Mouse (Mus musculus) C2C12 (cell line): ENCODE data around the gene Fam129b. TPM values are rescaled to one million over a fixed set of nuclear protein-coding genes. Genes with fewer than 3 reads are reported as not detected.
A peak's percentile ranks its signal among the peaks of the same experiment; 100 is the strongest.

Experiments used
- H3K27me3 ChIP-seq: one replicate; pipeline ENCODE4 v1.6.1; 2011; ENCODE audit not compliant: control insufficient read depth, insufficient read depth, insufficient read length
- H3K36me3 ChIP-seq: one replicate; pipeline ENCODE4 v1.6.1; 2011; ENCODE audit not compliant: control insufficient read depth, insufficient read depth
- H3K4me3 ChIP-seq: one replicate; pipeline ENCODE4 v1.5.1; 2011; ENCODE audit warnings: mild to moderate bottlenecking, control low read depth; ENCODE audit not compliant: poor library complexity, insufficient read depth, severe bottlenecking
- H3K79me2 ChIP-seq: one replicate; pipeline ENCODE4 v1.6.1; 2011; ENCODE audit not compliant: control insufficient read depth, insufficient read depth
- H3K79me3 ChIP-seq: one replicate; pipeline ENCODE4 v1.6.1; 2011; ENCODE audit warnings: low read depth, control low read depth
- H3ac ChIP-seq: one replicate; pipeline ENCODE3; 2011; ENCODE audit warnings: low read depth; ENCODE audit not compliant: control insufficient read depth, insufficient read length
- CEBPB ChIP-seq: IDR thresholded peaks from one replicate; pipeline ENCODE4 v1.6.1; 2011; ENCODE audit warnings: low read depth, mild to moderate bottlenecking, control low read depth, moderate library complexity
- CTCF ChIP-seq: IDR thresholded peaks from one replicate; pipeline ENCODE4 v1.5.1; 2011; ENCODE audit not compliant: control insufficient read depth, insufficient read depth, insufficient read length
- FOSL1 ChIP-seq: IDR thresholded peaks from one replicate; pipeline ENCODE4 v1.8.0; 2011; ENCODE audit warnings: mild to moderate bottlenecking, low read length; ENCODE audit not compliant: poor library complexity, insufficient read depth, severe bottlenecking
- MAX ChIP-seq: IDR thresholded peaks from one replicate; pipeline ENCODE4 v1.6.1; 2011; ENCODE audit warnings: mild to moderate bottlenecking, control low read depth
- MYOD1 ChIP-seq: IDR thresholded peaks from one replicate; pipeline ENCODE4 v1.6.1; 2011; ENCODE audit warnings: low read depth; ENCODE audit not compliant: control insufficient read depth, insufficient read length
- MYOG ChIP-seq: IDR thresholded peaks from one replicate; pipeline ENCODE4 v1.6.1; 2011; ENCODE audit not compliant: control insufficient read depth, insufficient read length; ENCODE audit errors: extremely low read depth
- USF1 ChIP-seq: IDR thresholded peaks from one replicate; pipeline ENCODE4 v1.6.1; 2011; ENCODE audit warnings: low read depth, mild to moderate bottlenecking, control low read depth, moderate library complexity
- polyA plus RNA-seq: library from polyadenylated mRNA; unstranded; fragments of >200 nt; fragmentation: generic; extraction: Trizol; gene quantifications from one replicate; pipeline ENCODE4 v1.2.1, GENCODE M21; 2012; ENCODE audit warnings: missing spikeins

Fam129b gene
- polyA plus RNA-seq, 1 experiment: 294 TPM

GRCm38 (mm10) chr2:32957344-32957743 lies 81.4 kb downstream of the Fam129b start:
- H3K4me3 ChIP-seq: no peak overlapping the region
- H3K27me3 ChIP-seq: no peaks in the 10 kb centered on the region
- no peak for TF ChIP-seq MAX
- TF ChIP-seq FOSL1: no peak
- H3K36me3 ChIP-seq: peaks cover 27% of the 10 kb centered on the region
- H3ac ChIP-seq: no peak overlapping the region
- H3K79me2 ChIP-seq: peaks cover 23% of the 10 kb centered on the region
- H3K79me3 ChIP-seq: peaks cover 13% of the 10 kb centered on the region

- Histone ChIP-seq H3K79me2 (peaks cover 50% of the 10 kb centered on the region), H3K79me3 (peaks cover 34% of the 10 kb centered on the region), H3K27me3 (no peaks in the 10 kb centered on the region), H3K4me3 (peak overlapping the region; percentile 92), H3K36me3 (peaks cover 48% of the 10 kb centered on the region), H3ac (no peak overlapping the region)
- TF ChIP-seq MAX (no peak), FOSL1 (no peak), CTCF (no peak), USF1 (no peak), MYOD1 (no peak), MYOG (no peak), CEBPB (no peak)
These were observed 84.4 kb downstream of the Fam129b start for GRCm38 (mm10) chr2:32960273-32960672.

- Histone ChIP-seq H3K79me2 (peaks cover 50% of the 10 kb centered on the region), H3K27me3 (no peaks in the 10 kb centered on the region), H3K4me3 (peak within 1 kb of the TSS; percentile 92), H3K79me3 (peaks cover 34% of the 10 kb centered on the region), H3ac (peak within 1 kb of the TSS; percentile 93), H3K36me3 (peaks cover 48% of the 10 kb centered on the region)
- TF ChIP-seq USF1 (no peak), MYOD1 (no peak), MYOG (no peak), MAX (no peak), CTCF (no peak), CEBPB (no peak), FOSL1 (no peak)
These were observed 85.5 kb downstream of the Fam129b start, which contains the start of the genes Rpl12 and Lrsam1 for GRCm38 (mm10) chr2:32961192-32961995. TSS of gene Rpl12 (plus strand) at chr2:32961559. TSS of gene Lrsam1 (minus strand) at chr2:32961614.

- peaks cover 34% of the 10 kb centered on the region for H3K79me3 ChIP-seq
- peaks cover 50% of the 10 kb centered on the region for H3K79me2 ChIP-seq
- H3ac ChIP-seq: peak overlapping the region; percentile 93
- peak overlapping the region; percentile 92 for H3K4me3 ChIP-seq
- TF ChIP-seq CEBPB: no peak
- no peak for TF ChIP-seq MYOD1
- peak; percentile 12 for TF ChIP-seq MAX
- TF ChIP-seq MYOG: no peak
- no peak for TF ChIP-seq FOSL1
- H3K27me3 ChIP-seq: no peaks in the 10 kb centered on the region
- peaks cover 47% of the 10 kb centered on the region for H3K36me3 ChIP-seq
These were observed 86.4 kb downstream of the Fam129b start for GRCm38 (mm10) chr2:32962062-32962874.

GRCm38 (mm10) chr2:32962875-32963220 lies 86.9 kb downstream of the Fam129b start:
- H3K4me3 ChIP-seq: peak overlapping the region; percentile 92
- TF ChIP-seq USF1 (no peak), FOSL1 (no peak), MYOD1 (no peak), MYOG (no peak), CEBPB (no peak), CTCF (no peak)
- H3ac ChIP-seq: peak overlapping the region; percentile 93
- H3K79me3 ChIP-seq: peaks cover 34% of the 10 kb centered on the region
- peaks cover 55% of the 10 kb centered on the region for H3K79me2 ChIP-seq
- no peaks in the 10 kb centered on the region for H3K27me3 ChIP-seq
- peaks cover 41% of the 10 kb centered on the region for H3K36me3 ChIP-seq

- peaks cover 58% of the 10 kb centered on the region for H3K79me2 ChIP-seq
- H3K36me3 ChIP-seq: peaks cover 35% of the 10 kb centered on the region
- H3K79me3 ChIP-seq: peaks cover 34% of the 10 kb centered on the region
- H3ac ChIP-seq: peak overlapping the region; percentile 93
- H3K4me3 ChIP-seq: peak overlapping the region; percentile 92
- H3K27me3 ChIP-seq: no peaks in the 10 kb centered on the region
- TF ChIP-seq FOSL1: no peak
- TF ChIP-seq MAX: no peak
- TF ChIP-seq CEBPB: no peak
- no peak for TF ChIP-seq USF1
- TF ChIP-seq MYOD1: no peak
- TF ChIP-seq MYOG: no peak
- TF ChIP-seq CTCF: no peak
These were observed 87.6 kb downstream of the Fam129b start for GRCm38 (mm10) chr2:32963544-32963943.
